Mouse (Mus musculus) heart, postnatal 0 days (tissue): ENCODE results near the gene Nr2c1.

Experiments used
- CTCF ChIP-seq: IDR thresholded peaks from 2 replicates; pipeline ENCODE4 v1.5.1; 2016; ENCODE audit warnings: antibody characterized with exemption, control low read depth, low read depth
- EP300 ChIP-seq: IDR thresholded peaks from 2 replicates; pipeline ENCODE4 v1.6.1; 2016; ENCODE audit warnings: antibody characterized with exemption, low read depth

GRCm38 (mm10) chr10:94122595-94122994 is 25.2 kb upstream of the Nr2c1 start:
- TF ChIP-seq CTCF (no peak), EP300 (no peak)
